Mouse (Mus musculus) midbrain, postnatal 0 days (tissue): Measurements from ENCODE around the gene Cad. TPM values are rescaled to one million over a fixed set of nuclear protein-coding genes. Genes with fewer than 3 reads are reported as not detected.

ENCODE experiments used
- ATAC-seq: fragments of 200-750 bp; cut with Nextera tagmentation; 2 replicates; pipeline ENCODE4 v1.8.0; 2017; ENCODE audit warnings: moderate number of reproducible peaks, mild to moderate bottlenecking, moderate TSS enrichment, moderate library complexity; ENCODE audit not compliant: low FRiP score
- DNase-seq: peaks from one replicate; pipeline ENCODE4 v3.0.0-alpha.2; 2015; ENCODE audit warnings: low spot score
- H3K27ac ChIP-seq: fragments of 300-500 bp; sonication (generic); 2 replicates; pipeline ENCODE4 v1.5.1; 2014; ENCODE audit warnings: low read depth, mild to moderate bottlenecking, low read length, mixed read lengths
- H3K27me3 ChIP-seq: fragments of 300-500 bp; sonication (generic); 2 replicates; pipeline ENCODE4 v1.6.1; 2014; ENCODE audit warnings: low read length, control low read depth, mixed read lengths; ENCODE audit not compliant: insufficient read depth
- H3K36me3 ChIP-seq: fragments of 300-500 bp; sonication (generic); 2 replicates; pipeline ENCODE4 v1.6.1; 2014; ENCODE audit warnings: low read length, control low read depth, mixed read lengths; ENCODE audit not compliant: insufficient read depth
- H3K4me1 ChIP-seq: fragments of 300-500 bp; sonication (generic); 2 replicates; pipeline ENCODE4 v1.6.1; 2014; ENCODE audit warnings: mild to moderate bottlenecking, control low read depth, antibody characterized with exemption, low read length, mixed read lengths; ENCODE audit not compliant: insufficient read depth
- H3K4me2 ChIP-seq: fragments of 300-500 bp; sonication (generic); 2 replicates; pipeline ENCODE4 v1.6.1; 2014; ENCODE audit warnings: low read depth, mild to moderate bottlenecking, low read length, mixed read lengths; ENCODE audit not compliant: poor library complexity, severe bottlenecking
- H3K4me3 ChIP-seq: fragments of 300-500 bp; sonication (generic); 2 replicates; pipeline ENCODE4 v1.5.1; 2014; ENCODE audit warnings: low read depth, mild to moderate bottlenecking, low read length, moderate library complexity
- H3K9ac ChIP-seq: fragments of 300-500 bp; sonication (generic); replicated peaks from 2 replicates; pipeline ENCODE4 v1.6.1; 2014; ENCODE audit warnings: mild to moderate bottlenecking, low read length, moderate library complexity, mixed read lengths; ENCODE audit not compliant: poor library complexity, severe bottlenecking
- H3K9me3 ChIP-seq: fragments of 300-500 bp; sonication (generic); 2 replicates; pipeline ENCODE4 v1.6.1; 2016; ENCODE audit warnings: low read length, control low read depth
- CTCF ChIP-seq: IDR thresholded peaks from 2 replicates; pipeline ENCODE4 v1.5.1; 2016; ENCODE audit warnings: antibody characterized with exemption, mild to moderate bottlenecking
- WGBS: fragments of 180-500 bp; shearing (Covaris S2); extraction: QIAGEN DNeasy Blood & Tissue Kit; methylation state at CpG from one replicate; pipeline ENCODE4 v1.1.7; 2014; 5-methylcytosine and 5-hydroxymethylcytosine counted together
- polyA plus RNA-seq: library from polyadenylated mRNA; unstranded; fragments of >200 nt; fragmentation: Nextera tagmentation; extraction: Ambion mirVana; gene quantifications from 2 replicates; pipeline ENCODE4 v1.2.1, GENCODE M21; 2015
- total RNA-seq: library from RNA; depleted of rRNA; stranded (reverse); fragments of >200 nt; gene quantifications from 2 replicates; pipeline ENCODE4 v1.2.3, GENCODE M21; 2014

Gene Cad
- total and polyA plus RNA-seq, 2 experiments from 2014 or later = 7.8 to 39.5 TPM

DNA sequence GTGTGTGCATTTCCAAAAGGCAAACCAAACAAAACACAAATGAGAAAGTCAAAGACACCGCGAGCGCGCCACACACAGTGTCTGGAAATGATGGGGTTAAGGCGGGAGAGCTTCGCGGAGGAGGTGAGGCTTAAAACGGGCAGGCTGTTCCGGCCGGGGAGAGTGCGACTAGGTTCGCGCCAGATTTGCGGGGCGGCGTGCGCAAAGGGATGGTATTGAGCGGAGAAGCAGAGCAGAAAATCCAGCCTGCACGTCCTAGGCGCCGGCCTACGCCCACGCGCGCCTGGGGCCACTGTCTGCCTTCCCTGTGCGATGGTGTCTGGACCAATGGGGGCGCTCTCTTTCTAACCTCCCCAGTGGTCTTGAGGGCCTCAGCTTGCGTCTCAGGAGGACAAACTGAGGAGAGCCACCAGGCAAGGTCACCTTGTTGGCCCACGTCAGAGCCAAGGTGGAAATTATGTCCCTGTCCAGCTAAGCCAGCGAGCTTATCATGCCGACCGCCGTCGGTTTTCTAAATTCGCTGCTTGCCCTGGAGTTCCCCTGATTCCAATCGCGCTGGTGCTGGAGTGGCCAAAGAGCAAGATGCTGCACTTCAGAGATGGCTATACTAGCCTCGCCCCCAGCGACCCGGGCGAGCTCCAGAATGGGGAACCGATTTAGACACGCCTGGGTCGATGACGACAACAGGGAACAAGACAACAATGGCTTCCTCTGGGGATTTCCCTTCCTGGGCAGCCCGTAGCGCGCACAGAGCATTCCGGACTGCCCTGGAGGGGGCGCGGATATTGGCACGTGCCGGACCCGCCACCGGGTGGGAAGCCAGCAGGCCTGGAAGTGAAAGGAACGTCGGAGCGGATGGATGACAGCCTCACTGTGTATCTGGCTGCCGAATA is 40.5 kb downstream of the Cad start:
- peak; percentile 38 for DNase-seq
- Histone ChIP-seq H3K4me3 (peak overlapping the region; percentile 12), H3K9ac (no peak overlapping the region), H3K4me1 (peaks cover 4% of the 10 kb centered on the region; the same call in 1 of the 2 replicates), H3K4me2 (peak overlapping the region; percentile 25), H3K36me3 (no peaks in the 10 kb centered on the region), H3K27me3 (peaks cover 60% of the 10 kb centered on the region), H3K9me3 (no peaks in the 10 kb centered on the region), H3K27ac (no peak overlapping the region)
- under 1% methylated on average over 58 of the region's 59 CpGs for WGBS
- no peak for ATAC-seq
- peak; percentile 3 for TF ChIP-seq CTCF

GRCm38 (mm10) chr5:31095711-31096480 is 41.3 kb downstream of the Cad start:
- Histone ChIP-seq H3K4me3 (peak overlapping the region; percentile 12; the same call in 1 of the 2 replicates), H3K4me2 (peak overlapping the region; percentile 25), H3K9ac (no peak overlapping the region), H3K27ac (no peak overlapping the region), H3K9me3 (no peaks in the 10 kb centered on the region), H3K27me3 (peaks cover 57% of the 10 kb centered on the region), H3K4me1 (peaks cover 4% of the 10 kb centered on the region; the same call in 1 of the 2 replicates), H3K36me3 (no peaks in the 10 kb centered on the region)
- no peak for ATAC-seq
- DNase-seq = no peak
- 20% methylated on average over 11 of the region's 11 CpGs for WGBS
- TF ChIP-seq CTCF = no peak; the same call in 1 of the 2 replicates

- ATAC-seq (no peak), DNase-seq (no peak)
- H3K36me3 ChIP-seq = no peaks in the 10 kb centered on the region
- H3K27me3 ChIP-seq = no peaks in the 10 kb centered on the region
- no peaks in the 10 kb centered on the region for H3K4me1 ChIP-seq
- WGBS = 87% methylated on average over 9 of the region's 9 CpGs
- H3K4me2 ChIP-seq = no peak within 1 kb of the TSS
- H3K27ac ChIP-seq = no peak within 1 kb of the TSS
- H3K4me3 ChIP-seq = no peak within 1 kb of the TSS
- H3K9ac ChIP-seq = no peak within 1 kb of the TSS
- no peaks in the 10 kb centered on the region for H3K9me3 ChIP-seq
- no peak for TF ChIP-seq CTCF
Observed at GRCm38 (mm10) chr5:31105814-31106335, 51.3 kb downstream of the Cad start, which contains the start of gene Dnajc5g. TSS of gene Dnajc5g (plus strand) at chr5:31106285.

- Histone ChIP-seq H3K9ac (no peak within 1 kb of the TSS), H3K4me2 (no peak within 1 kb of the TSS), H3K36me3 (no peaks in the 10 kb centered on the region), H3K4me1 (no peaks in the 10 kb centered on the region), H3K27me3 (no peaks in the 10 kb centered on the region), H3K27ac (no peak within 1 kb of the TSS), H3K4me3 (no peak within 1 kb of the TSS), H3K9me3 (no peaks in the 10 kb centered on the region)
- 94% methylated on average over 18 of the region's 18 CpGs for WGBS
- ATAC-seq (no peak), DNase-seq (no peak)
- no peak for TF ChIP-seq CTCF
Observed at GRCm38 (mm10) chr5:31108000-31108490, 53.5 kb downstream of the Cad start, which contains the start of gene Slc30a3. TSS of gene Slc30a3 (minus strand) at chr5:31108237.

DNA sequence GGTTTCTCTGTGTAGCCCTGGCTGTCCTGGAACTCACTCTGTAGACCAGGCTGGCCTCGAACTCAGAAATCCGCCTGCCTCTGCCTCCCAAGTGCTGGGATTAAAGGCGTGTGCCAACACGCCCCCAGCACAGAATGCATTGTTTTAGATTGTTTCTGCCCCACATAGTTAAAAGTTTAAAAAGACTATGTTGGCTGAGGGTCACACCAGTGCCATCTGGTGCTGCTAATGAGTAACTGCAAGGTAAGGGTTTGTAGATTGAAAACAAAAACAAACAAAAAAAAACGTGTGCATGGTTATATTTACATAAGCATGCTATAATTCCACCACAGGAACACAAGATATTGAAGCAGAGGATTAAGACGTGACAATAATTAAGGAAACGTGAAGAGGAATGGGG is 56.2 kb downstream of the Cad start:
- no peak for DNase-seq
- WGBS = 32% methylated on average over 7 of the region's 7 CpGs

More for the DNA sequence above, 56.2 kb downstream of the Cad start:
- TF ChIP-seq CTCF = peak; percentile 71
- H3K27ac ChIP-seq = no peak overlapping the region
- no peak overlapping the region for H3K4me3 ChIP-seq
- no peaks in the 10 kb centered on the region for H3K27me3 ChIP-seq
- H3K36me3 ChIP-seq = no peaks in the 10 kb centered on the region
- no peaks in the 10 kb centered on the region for H3K9me3 ChIP-seq
- H3K4me1 ChIP-seq = no peaks in the 10 kb centered on the region
- no peak overlapping the region for H3K9ac ChIP-seq
- no peak for ATAC-seq
- H3K4me2 ChIP-seq = no peak overlapping the region
